Mouse (Mus musculus): ENCODE results near the gene Myadm.
A peak's percentile ranks its signal among the peaks of the same experiment; 100 is the strongest.

- TF ChIP-seq CTCF (conservative IDR thresholded peaks at IDR 0.05; ENCODE audit: low read length), result peak; percentile 55
- TF ChIP-seq POU5F1 (IDR thresholded peaks at IDR 0.05; ENCODE audit: borderline replicate concordance, low read length), result no peak
These were observed 49.7 kb upstream of the Myadm start for GRCm38 (mm10) chr7:3239193-3239592.

Data from E14TG2a.4 (cell line).